Comparison of ENCODE assay signal across 9 mouse cellular contexts in genomic region chr11:100318529-100319451, GRCm38 (mm10). TPM values are rescaled to one million over a fixed set of nuclear protein-coding genes. Genes with fewer than 3 reads are reported as not detected.
DNase-seq lines count a peak whose midpoint lies in the region; ATAC-seq and TF ChIP-seq lines count a peak whose summit lies in the region.
"Had no signal": no experiment of that assay in that cellular context is flagged by ENCODE, and none has a peak within 500 bp of the region (broad histone marks: within the 10 kb centered on the region; RNA-seq: fewer than 3 reads in every experiment).

No protein-coding gene starts in this region.

- H3K4me1 ChIP-seq in testis, adult 2 months (ENCODE audit: control insufficient read depth, insufficient read depth, low read length), result peaks cover 4% of the 10 kb centered on the region
- peaks cover 4% of the 10 kb centered on the region; the same call in 1 of the 2 replicates for H3K4me1 ChIP-seq in intestine, embryonic 15.5 days (replicated peaks)
- peaks cover 19% of the 10 kb centered on the region for H3K4me1 ChIP-seq in neural tube, embryonic 13.5 days (replicated peaks)

- peak overlapping the region; percentile 66 for H3K4me2 ChIP-seq in intestine, embryonic 15.5 days (replicated peaks)
- H3K4me2 ChIP-seq in neural tube, embryonic 13.5 days, result peak overlapping the region; percentile 56

- no peaks in the 10 kb centered on the region for H3K9me3 ChIP-seq in intestine, embryonic 15.5 days
- H3K9me3 ChIP-seq in neural tube, embryonic 13.5 days, result no peaks in the 10 kb centered on the region

- no peaks in the 10 kb centered on the region for H3K27me3 ChIP-seq in testis, adult 2 months (ENCODE audit: control insufficient read depth, insufficient read depth, low read length)
- no peaks in the 10 kb centered on the region for H3K27me3 ChIP-seq in intestine, embryonic 15.5 days (replicated peaks)
- H3K27me3 ChIP-seq in neural tube, embryonic 13.5 days, result no peaks in the 10 kb centered on the region

- WGBS in intestine, embryonic 15.5 days, result 84% methylated on average over 10 of the region's 10 CpGs
- 91% methylated on average over 10 of the region's 10 CpGs for WGBS in neural tube, embryonic 13.5 days

- TF ChIP-seq POLR2A in testis, adult 2 months (IDR thresholded peaks at IDR 0.05; ENCODE audit: control insufficient read depth, low read depth, low read length), result no peak

- peak; percentile 20 for DNase-seq in CD4-positive, CD25-positive, alpha-beta regulatory T cell, adult 2 months (ENCODE audit: low read depth, low spot score)
- DNase-seq in testis, postnatal 14 days (ENCODE audit: low spot score), result no peak
- no peak for DNase-seq in frontal cortex, postnatal 14 days (ENCODE audit: low spot score in 2 of 2)
- DNase-seq in urinary bladder, adult 2 months (ENCODE audit: low spot score), result no peak

- H3K27ac ChIP-seq in testis, adult 2 months (ENCODE audit: control insufficient read depth, insufficient read depth, low read depth, low read length), result peak overlapping the region; percentile 45
- H3K27ac ChIP-seq in intestine, embryonic 15.5 days, result no peak overlapping the region; the same call in 1 of the 2 replicates
- H3K27ac ChIP-seq in neural tube, embryonic 13.5 days (replicated peaks), result peak overlapping the region; percentile 83

- ATAC-seq in CD4-positive, CD25-positive, alpha-beta regulatory T cell, adult 4 months, result no peak
- no peak for ATAC-seq in intestine, embryonic 15.5 days
- ATAC-seq in neural tube, embryonic 13.5 days (ENCODE audit: low read depth), result peak; percentile 1; the same call in 1 of the 2 replicates

- no peak for TF ChIP-seq CTCF in testis, adult 2 months (IDR thresholded peaks at IDR 0.05; ENCODE audit: control insufficient read depth, insufficient read depth, insufficient replicate concordance, low read depth, low read length)

- H3K4me3 ChIP-seq in testis, adult 2 months (ENCODE audit: control insufficient read depth, low read depth, low read length), result peak overlapping the region; percentile 90
- peak overlapping the region; percentile 76 for H3K4me3 ChIP-seq in intestine, embryonic 15.5 days (replicated peaks)
- peak overlapping the region; percentile 79 for H3K4me3 ChIP-seq in neural tube, embryonic 13.5 days

- peak overlapping the region; percentile 36; the same call in 1 of the 2 replicates for H3K9ac ChIP-seq in intestine, embryonic 15.5 days
- peak overlapping the region; percentile 57; the same call in 1 of the 2 replicates for H3K9ac ChIP-seq in neural tube, embryonic 13.5 days

- H3K36me3 ChIP-seq in testis, adult 2 months (ENCODE audit: control insufficient read depth, insufficient read depth, low read length), result no peaks in the 10 kb centered on the region
- peaks cover 13% of the 10 kb centered on the region; the same call in 1 of the 2 replicates for H3K36me3 ChIP-seq in intestine, embryonic 15.5 days
- H3K36me3 ChIP-seq in neural tube, embryonic 13.5 days, result peaks cover 20% of the 10 kb centered on the region

RNA-seq across cellular contexts. Expression of gene Eif1, which starts 0.9 kb away (rescaled TPM):
- 1,000 to 10,000 TPM; 1,870 to 3,129 TPM for polyA plus RNA-seq in CD4-positive, CD25-positive, alpha-beta regulatory T cell, adult 4 months (2017; shearing (Covaris generic))
- polyA plus RNA-seq in testis, adult 2 months (2012; rRNA removed), result 260 and 396 TPM in 2 replicates
- polyA plus RNA-seq in intestine, embryonic 15.5 days (2015; fragmentation: Nextera tagmentation; extraction: Ambion mirVana), result 1,793 and 1,952 TPM in 2 replicates
- 1,277 and 1,563 TPM in 2 replicates for polyA plus RNA-seq in neural tube, embryonic 13.5 days (2015; fragmentation: Nextera tagmentation; extraction: Ambion mirVana)
- 510 and 627 TPM in 2 replicates for polyA plus RNA-seq in urinary bladder, adult 2 months (2012; rRNA removed)

RNA-seq across cellular contexts. Expression of gene Gast, which starts 15.4 kb away (rescaled TPM):
- polyA plus RNA-seq in CD4-positive, CD25-positive, alpha-beta regulatory T cell, adult 4 months (2017; shearing (Covaris generic)), result not detected
- 0.43 TPM in 1 of 2 replicates, not detected in the other for polyA plus RNA-seq in testis, adult 2 months (2012; rRNA removed)
- polyA plus RNA-seq in intestine, embryonic 15.5 days (2015; fragmentation: Nextera tagmentation; extraction: Ambion mirVana), result 2.1 and 2.4 TPM in 2 replicates
- polyA plus RNA-seq in neural tube, embryonic 13.5 days (2015; fragmentation: Nextera tagmentation; extraction: Ambion mirVana), result 0.76 TPM in 1 of 2 replicates, not detected in the other
- not detected in 2 replicates for polyA plus RNA-seq in urinary bladder, adult 2 months (2012; rRNA removed)
- polyA plus RNA-seq: large intestine, adult 2 months had no signal

RNA-seq across cellular contexts. Expression of gene Hap1, which starts 37.1 kb away (rescaled TPM):
- under 1 TPM in 1 of 2 experiments, not detected in 1; 0.50 TPM for polyA plus RNA-seq in CD4-positive, CD25-positive, alpha-beta regulatory T cell, adult 4 months (2017; shearing (Covaris generic))
- 35.2 and 41.9 TPM in 2 replicates for polyA plus RNA-seq in testis, adult 2 months (2012; rRNA removed)
- polyA plus RNA-seq in intestine, embryonic 15.5 days (2015; fragmentation: Nextera tagmentation; extraction: Ambion mirVana), result 13.9 and 15.5 TPM in 2 replicates
- 62.7 and 67.4 TPM in 2 replicates for polyA plus RNA-seq in neural tube, embryonic 13.5 days (2015; fragmentation: Nextera tagmentation; extraction: Ambion mirVana)
- polyA plus RNA-seq in urinary bladder, adult 2 months (2012; rRNA removed), result 3.6 and 4.3 TPM in 2 replicates

RNA-seq across cellular contexts. Expression of gene Krt42, which starts 49.1 kb away (rescaled TPM):
- polyA plus RNA-seq in CD4-positive, CD25-positive, alpha-beta regulatory T cell, adult 4 months (2017; shearing (Covaris generic)), result not detected
- not detected in 2 replicates for polyA plus RNA-seq in testis, adult 2 months (2012; rRNA removed)
- not detected in 2 replicates for polyA plus RNA-seq in intestine, embryonic 15.5 days (2015; fragmentation: Nextera tagmentation; extraction: Ambion mirVana)
- polyA plus RNA-seq in neural tube, embryonic 13.5 days (2015; fragmentation: Nextera tagmentation; extraction: Ambion mirVana), result not detected in 2 replicates
- not detected in 2 replicates for polyA plus RNA-seq in urinary bladder, adult 2 months (2012; rRNA removed)
- polyA plus RNA-seq: large intestine, adult 2 months had no signal

RNA-seq across cellular contexts. Expression of gene Krt17, which starts 58.0 kb away (rescaled TPM):
- polyA plus RNA-seq in CD4-positive, CD25-positive, alpha-beta regulatory T cell, adult 4 months (2017; shearing (Covaris generic)), result 1 to 10 TPM; 1.7 to 6.4 TPM
- not detected in 2 replicates for polyA plus RNA-seq in testis, adult 2 months (2012; rRNA removed)
- polyA plus RNA-seq in intestine, embryonic 15.5 days (2015; fragmentation: Nextera tagmentation; extraction: Ambion mirVana), result 11.6 and 12.7 TPM in 2 replicates
- polyA plus RNA-seq in neural tube, embryonic 13.5 days (2015; fragmentation: Nextera tagmentation; extraction: Ambion mirVana), result 0.73 and 1.4 TPM in 2 replicates
- polyA plus RNA-seq in urinary bladder, adult 2 months (2012; rRNA removed), result 0.44 and 0.61 TPM in 2 replicates
